Mouse (Mus musculus): Measurements from ENCODE around the gene Wdr31. TPM values are rescaled to one million over a fixed set of nuclear protein-coding genes. Genes with fewer than 3 reads are reported as not detected.

The Wdr31 gene
- total RNA-seq, 2 experiments from 2014 or later = 0.27 to 0.54 TPM

DNA sequence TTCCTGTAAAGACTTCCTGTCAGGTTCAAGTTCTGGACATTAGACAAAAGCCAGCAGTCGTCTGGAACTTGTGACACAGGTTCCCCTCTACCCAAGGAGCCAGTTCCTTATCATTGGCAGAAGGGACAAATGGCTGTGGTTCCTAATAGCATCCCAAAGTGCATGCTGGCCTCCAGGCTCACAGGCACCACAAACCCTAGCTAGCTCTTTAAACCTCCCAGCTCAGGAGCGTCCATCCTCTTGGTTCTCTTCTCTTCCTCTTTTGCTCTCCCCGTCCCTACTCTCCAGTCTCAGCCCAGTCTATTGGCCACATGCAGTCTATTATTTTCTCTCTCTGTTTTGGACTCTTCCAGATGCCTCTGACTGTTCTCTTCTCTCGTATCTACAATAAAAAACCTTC, 30.9 kb downstream of the Wdr31 start:
- no peak for DNase-seq

DNA sequence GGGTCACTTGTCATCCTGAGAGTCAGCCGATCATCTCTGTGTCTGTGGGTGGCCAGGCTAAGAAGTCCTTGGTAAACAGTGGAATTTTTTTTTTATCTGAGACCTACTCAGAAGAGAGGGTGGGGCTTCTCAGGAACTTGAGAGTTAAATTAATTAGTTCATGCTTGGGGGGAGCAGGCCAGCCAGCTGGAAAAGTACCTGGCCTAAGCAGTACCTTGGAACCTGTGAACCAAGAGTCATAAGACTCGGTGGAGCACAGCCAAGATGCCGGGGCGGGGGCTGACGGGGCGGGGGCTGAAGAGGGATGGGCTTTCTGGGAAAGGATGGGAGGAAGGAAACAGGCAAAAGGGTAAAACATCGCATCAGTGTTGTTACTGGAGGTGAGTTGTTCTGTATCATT, 32.8 kb downstream of the Wdr31 start:
- DNase-seq = no peak

DNA sequence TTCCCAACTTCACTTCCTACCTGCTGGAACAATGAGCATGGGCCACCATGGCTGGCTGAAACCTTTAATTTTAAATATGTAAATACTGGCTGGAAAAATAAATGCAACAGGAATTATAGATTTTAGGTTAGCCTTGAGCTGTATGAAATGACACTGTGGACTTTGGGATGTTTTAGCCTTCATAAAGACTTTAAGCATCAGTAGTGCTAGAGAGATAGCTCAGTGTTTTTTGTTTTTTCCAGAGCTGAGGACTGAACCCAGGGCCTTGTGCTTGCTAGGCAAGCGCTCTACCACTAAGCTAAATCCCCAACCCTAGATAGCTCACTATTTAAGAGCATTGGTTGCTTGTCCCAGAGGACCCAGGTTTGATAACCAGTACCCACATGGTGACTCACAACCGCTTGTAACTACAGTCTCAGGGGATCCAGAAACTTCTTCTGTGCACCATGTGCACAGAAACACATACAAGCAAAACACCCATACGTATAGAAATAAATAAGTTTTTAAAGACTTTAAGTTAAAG, 33.4 kb downstream of the Wdr31 start:
- no peak for DNase-seq

DNA sequence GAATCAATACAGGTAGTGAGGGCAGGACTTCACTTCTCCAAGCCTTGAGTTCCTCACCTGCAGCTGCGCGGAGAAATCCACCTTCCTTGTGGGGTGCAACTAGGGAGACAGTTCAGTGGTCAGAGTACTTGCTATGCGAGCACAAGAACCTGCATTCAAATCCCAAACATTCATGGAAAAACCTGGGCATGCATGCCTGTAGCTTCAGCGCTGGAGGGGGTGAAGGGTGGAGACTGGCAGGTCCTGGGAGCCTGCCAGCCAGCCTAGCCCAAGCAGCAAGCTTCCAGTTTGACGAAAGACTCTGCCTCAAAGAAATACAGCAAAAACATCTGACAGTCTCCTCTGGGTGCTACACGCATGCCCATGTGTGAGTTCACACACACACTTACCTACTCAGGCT, 35.6 kb downstream of the Wdr31 start, which contains the start of gene Rnf183:
Gene Rnf183 (minus strand): TSS at position 172 of the 400 bp plus-strand sequence.
- no peak for DNase-seq

DNA sequence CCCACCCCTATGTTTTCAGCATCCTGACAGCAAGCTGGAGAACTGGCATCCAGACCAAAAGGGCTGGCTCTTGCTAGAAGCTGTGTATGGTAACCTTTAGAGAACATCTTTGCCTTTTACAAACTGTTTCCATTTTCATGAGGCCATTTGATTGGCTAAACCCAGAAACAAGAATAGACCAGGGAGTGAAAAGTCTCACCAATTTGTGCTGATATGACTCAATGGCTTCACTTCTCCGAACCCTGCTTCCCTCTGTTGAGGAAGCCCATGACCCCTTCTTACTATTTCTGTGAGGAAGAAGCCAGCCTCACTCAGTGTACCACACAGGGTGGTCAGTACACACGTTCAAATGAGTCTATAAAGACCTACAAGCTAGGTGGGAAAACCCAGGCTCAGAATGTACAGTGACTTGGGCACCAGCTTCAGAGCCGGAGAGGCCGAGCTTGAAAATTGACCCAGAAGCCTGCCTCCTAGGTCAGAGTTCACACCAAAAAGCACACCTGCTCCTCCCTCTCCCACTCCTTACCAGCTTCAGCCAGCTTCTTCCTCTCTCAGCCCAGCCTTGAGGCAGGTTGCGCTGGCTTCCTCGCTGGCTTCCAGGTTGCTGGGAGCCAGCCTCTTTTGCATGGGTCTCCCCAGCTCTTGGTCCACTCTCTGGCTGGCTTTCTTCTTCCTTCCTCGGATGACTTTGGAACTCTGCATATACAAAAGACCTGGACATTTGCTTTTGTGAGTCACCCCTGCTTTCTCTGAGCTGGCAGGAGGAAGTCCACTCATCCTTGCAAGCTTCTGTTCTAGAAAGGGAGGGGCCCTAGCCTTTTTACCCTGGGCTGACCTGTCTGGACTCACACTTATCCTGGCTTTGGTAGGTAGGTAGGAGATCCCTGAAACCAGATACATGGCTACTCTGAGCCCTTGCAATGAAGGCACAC, 36.5 kb downstream of the Wdr31 start:
- DNase-seq = no peak

DNA sequence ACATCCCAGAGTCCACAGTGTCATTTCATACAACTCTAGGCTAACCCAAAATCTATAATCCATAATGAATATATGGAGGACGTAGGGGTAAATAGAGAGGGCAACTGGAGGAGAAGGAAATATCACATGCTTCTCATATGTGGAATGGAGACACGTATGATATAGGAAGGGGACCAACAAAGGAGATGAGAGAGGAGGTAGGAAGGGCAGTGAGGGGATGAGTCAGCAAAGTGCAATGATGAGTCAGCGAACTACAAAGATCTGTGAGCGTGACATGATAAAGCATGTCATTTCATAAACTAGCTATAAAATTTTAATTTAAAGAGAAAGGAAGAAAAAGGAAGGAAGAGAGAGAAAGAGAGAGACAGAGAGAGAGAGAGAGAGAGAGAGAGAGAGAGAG, 39.2 kb downstream of the Wdr31 start:
- no peak for DNase-seq

DNA sequence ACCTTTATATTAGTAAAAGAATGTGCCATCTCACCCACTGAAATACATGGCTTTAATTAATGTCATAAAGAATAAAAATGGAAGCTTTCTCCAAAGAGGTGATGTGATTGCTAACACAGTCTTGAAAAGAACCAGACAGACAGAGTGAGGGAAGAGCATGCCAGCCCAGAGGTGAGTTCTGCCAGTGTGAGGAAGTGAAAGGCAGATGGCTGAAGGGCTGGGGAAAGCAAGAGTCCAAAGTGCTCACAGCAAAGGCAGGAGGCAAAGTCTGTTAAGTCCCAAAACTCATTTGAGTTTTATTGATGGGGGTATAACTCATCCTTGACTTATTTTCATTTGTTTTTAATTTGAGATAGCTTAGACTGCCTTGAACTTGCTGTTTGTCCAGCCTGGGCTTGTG, 40.0 kb downstream of the Wdr31 start:
- no peak for DNase-seq

DNA sequence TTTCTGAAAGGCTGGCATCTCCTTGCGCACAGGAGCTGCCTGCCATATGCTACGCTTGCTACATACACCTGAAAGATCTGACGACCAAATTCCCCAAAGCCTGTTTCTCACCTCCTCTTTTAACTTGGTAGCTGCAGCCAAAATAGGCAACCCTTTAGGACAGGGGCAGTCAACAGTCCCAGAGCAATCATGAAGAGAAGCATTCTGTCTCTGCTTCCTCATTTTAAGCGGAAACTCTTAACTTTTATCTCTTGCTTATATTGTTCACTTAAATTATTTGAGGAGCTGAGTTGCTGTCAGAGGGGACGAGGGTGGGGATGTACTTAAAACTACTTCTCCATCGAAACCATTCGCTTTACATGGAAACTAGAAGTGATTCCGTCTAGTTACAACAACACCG, 41.1 kb downstream of the Wdr31 start:
- DNase-seq = no peak

DNA sequence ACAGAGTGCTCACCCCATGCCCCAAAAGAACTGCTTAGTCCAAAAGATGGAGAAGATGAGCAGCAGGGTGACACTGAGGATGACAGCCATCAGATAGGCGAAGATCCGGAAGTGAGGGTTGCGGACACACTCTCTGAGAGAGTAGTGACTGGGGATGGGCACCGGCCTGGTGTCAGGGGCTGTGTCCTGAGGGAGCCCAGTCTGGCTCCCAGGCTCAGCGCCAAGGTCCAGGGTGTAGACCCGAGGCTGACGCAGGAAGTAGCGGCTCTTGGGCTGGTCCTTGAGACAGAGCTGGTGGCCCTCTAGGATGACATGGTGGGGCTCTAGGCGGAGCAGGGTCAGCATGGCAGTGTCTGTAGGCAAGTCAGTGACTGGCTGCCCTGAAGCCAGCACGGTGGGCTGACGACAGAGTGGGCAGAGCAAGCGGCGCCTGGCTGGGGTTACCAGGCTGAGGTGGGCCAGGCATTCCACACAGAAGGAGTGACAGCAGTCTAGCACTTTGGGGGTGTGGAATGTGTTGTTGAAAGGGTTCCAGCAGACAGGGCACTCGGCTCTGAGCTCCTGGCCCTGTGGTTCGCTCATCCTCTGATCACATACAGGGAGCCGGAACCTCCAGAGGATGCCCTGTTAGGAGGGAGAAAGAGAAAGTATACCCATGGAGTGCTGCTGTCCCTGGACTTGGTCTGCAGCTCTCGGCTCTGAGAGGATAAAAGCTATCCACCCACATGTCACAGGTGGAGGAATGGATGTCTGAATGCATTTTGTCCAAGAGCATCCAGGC, 42.5 kb downstream of the Wdr31 start:
- peak; percentile 26 for DNase-seq

DNA sequence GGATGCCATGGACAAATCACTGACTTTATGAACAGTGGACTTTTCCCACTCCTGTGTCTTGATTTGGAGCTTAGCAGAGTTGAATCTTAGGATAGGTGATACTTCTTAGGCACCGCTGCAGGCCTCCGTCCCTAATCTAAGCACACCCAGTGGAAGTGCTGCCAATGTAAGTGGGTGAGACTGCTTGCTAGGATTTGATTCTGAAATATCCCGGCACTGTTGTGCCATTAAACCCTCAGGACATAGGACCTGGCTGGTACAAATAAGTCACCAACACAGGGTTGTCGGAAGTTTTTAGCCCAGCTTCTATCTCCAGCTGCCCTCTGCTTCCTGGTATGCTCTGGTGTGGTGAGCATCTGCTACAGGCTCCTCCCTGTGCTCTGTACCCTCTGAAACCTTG, 44.8 kb downstream of the Wdr31 start:
- no peak for DNase-seq

DNA sequence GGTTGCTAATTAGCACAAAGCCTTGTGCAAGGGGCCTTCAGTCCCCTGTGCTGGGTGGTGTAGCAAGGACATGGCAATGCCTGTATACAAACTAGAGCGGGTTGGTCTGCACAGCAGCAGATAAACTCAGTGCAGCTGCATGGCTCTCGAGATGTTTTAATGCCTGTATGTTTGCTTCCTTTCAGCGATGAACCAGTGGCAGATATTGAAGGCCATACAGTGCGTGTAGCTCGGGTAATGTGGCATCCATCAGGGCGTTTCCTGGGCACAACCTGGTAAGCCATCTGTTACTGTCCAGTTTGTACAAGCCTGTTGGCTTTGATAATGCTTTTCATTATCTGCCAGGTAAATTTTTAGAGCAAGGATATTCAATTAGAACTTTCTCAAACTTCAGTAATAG, 51.6 kb downstream of the Wdr31 start:
- DNase-seq = no peak

DNA sequence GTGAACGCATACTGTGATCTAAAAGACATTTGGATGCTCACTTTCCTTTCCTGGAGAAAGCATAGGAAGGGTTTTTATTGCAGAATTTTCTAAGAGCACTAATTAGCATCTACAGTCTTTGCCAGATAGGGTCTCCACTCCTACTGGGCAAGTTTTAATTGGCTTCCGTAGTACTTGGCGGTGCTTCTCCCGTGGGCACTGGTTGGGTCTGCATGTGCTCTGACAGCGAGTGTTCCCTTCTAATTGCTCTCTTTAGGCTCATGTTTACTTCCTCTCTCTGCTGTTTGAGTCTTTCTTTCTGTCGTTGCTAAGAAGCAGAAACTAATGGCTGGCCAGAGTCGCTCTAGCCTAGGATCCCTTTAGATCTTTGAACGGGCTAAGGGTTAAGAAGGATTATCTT, 52.2 kb downstream of the Wdr31 start:
- DNase-seq = no peak

DNA sequence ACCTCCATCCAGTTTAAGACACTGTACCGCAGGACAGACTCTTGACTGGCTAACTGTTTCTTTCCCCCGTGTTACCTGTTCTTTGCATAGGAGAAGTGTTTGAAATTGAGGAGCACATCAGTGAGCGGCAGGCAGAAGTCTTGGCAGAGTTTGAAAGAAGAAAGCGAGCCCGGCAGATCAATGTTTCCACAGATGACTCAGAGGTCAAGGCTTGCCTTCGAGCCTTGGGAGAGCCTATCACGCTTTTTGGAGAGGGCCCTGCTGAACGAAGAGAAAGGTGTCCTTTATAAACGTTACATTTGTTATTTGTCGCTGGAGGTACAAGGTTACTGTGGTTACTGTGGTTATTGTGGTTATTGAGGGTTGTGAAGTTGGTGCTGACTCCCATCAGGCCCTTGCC, 59.1 kb downstream of the Wdr31 start:
- no peak for DNase-seq

DNA sequence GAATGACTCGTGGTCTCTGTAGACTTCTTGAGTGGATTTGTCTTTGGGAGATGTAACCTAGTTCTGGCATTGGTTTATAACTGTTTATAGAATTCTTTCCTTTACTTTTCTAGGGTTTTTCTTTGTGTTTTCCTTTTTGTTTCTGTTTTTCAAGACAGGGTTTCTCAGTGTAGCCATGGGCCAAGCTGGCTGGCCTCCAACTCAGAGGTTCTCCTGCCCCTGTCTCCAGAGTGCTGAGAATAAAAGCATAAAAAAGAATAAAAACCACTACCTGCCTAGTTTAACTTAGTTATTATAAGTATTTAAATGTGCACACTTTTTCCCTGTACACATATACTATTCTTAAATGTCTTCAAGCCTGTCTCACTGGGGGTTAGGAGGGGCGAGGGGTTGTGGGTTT, 60.4 kb downstream of the Wdr31 start:
- no peak for DNase-seq

DNA sequence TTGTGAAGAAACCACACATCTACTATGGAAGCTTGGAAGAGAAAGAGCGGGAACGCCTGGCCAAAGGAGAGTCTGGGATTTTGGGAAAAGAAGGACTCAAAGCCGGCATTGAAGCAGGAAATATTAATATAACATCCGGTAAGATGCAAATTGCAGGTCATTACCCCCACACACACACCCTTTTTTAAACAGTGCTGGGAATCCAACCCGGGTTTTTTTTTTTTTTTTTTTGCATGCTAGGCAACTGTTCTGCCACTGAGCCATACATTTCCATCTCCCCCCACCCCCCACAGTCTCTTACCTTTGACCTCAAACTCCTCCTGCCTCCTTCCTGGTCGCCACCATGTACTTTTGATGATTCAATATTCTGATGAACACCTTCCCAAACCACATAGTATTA, 61.1 kb downstream of the Wdr31 start:
- no peak for DNase-seq

DNA sequence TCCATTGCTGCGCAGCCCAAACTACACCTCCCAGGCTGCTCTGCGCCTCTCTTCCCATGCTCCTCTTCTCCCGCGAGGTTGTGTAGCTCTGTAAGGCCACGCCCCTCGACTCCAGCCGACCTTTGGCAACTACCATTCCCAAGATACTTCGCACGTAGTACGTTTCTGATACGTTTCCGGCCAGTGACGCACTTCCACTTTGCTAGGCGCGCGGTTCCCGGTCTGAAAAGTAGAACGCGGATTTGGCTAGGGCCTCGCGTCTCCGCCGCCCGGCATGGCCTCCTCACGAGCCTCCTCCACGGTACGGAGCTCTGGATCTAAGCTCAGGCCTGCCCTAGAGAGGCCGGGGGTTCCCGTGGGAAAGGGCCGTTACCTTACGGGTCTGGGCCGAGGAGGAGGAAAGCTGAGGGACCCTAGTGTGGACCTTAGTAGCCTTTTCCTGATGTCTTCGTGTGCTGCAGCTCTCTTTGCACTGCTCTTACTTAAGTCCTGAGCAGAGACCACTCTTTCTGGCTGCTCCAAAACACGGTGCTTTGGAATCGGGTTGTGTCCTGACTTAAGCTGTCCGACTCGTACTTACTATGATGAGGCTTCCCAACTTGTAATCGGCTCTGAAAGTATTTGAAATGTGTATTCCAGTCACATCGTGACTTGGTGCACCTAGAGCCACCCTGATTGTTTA, 62.0 kb downstream of the Wdr31 start, which contains the start of the genes Cdc26 and Prpf4:
Gene Cdc26 (minus strand): TSS at position 42 of the 682 bp plus-strand sequence.
Gene Prpf4 (plus strand): TSS at position 197 of the 682 bp plus-strand sequence.
- peak; percentile 93 for DNase-seq

DNA sequence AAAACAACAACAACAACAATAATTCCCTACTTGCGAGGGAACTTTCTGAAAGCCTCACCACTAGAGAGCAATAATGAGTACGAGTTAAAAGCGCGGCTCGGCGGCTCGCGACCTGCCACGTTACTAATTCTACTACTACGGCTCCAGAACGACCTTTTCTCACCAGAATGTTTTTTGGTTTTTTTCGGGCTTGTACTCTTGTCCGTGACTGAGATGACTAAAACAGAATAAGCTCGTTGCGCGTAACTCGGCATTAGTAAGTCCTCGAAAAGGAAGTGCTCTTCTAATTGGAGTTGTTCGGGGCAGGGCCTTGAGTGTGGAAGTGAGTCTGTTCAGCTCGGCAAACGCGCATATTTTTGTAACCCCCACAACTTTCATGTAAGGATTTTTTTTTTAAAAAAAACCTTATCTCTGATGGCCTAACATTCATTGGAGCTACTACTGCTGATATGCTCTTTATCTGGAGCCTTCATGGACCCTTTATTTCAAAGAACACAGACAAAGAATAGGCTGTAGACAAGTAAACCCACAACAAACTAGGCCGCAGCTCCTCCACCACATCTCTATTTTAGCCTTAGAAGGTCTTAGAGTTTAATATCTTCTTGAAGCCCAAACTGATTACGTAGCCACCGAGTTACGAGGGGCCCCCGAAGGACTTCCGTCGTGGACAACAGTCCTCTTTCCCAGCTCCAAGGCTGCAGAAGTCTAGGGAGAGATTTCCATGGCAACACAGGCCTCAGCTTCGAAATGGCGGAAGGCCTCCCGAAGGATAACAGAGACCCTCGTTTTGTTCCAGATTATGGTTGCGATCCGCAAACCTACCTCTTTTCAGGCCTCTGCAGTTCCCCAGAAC, 62.7 kb downstream of the Wdr31 start:
- DNase-seq = peak; percentile 45

DNA sequence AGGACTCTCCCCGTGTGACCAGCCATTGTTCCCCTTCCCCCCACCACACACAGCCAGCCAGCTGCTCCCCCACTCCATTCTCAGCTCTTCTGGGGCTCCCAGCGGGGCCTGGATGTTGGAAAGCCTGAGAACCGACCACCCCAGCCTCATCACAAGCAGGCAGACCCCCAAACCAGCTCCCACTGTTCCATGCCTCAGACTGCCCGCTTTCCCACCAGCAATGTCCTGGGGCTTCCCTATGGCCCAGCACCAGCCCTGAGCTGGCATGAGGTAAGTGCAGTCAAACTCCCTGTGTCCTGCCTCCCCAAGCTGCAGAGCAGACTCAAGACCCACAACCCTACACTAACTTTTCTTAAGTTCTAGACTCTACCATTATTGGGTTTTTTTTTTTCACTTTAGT, 64.6 kb downstream of the Wdr31 start:
- DNase-seq = no peak

DNA sequence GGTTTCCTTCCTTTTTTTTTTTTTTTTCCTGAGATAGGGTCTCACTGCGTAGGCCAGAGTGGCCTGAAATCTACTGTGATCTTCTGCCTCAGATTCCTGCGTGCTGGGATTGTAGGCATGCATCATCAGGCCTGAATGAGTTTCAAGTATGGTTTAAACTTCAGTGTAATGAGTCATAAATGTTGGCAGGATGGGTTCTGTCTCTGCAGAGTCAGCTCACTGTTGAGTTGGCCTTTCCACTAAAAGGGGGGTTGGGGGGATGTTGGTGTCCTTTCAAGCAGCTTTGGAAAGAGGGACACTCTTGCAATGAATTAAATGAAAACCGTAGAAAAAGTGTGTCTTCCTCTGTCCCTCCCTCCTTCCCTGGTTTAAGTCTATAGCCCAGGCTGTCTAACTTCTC, 71.7 kb downstream of the Wdr31 start:
- DNase-seq = no peak

Data from gastrocnemius, postnatal 10 days (tissue).